Mouse (Mus musculus): ENCODE measurements around the gene Zfp846. TPM values are rescaled to one million over a fixed set of nuclear protein-coding genes. Genes with fewer than 3 reads are reported as not detected.

The Zfp846 gene
- polyA plus RNA-seq, 1 experiment from 2014 or later = 20.4 TPM

GRCm38 (mm10) chr9:20653859-20654258 is 72.8 kb downstream of the Zfp846 start:
- WGBS = 93% methylated on average over 3 of the region's 3 CpGs
- no peaks in the 10 kb centered on the region for H3K9me3 ChIP-seq (replicated peaks)
- no peak overlapping the region for H3K27ac ChIP-seq (replicated peaks)
- H3K4me1 ChIP-seq = peaks cover 26% of the 10 kb centered on the region
- no peaks in the 10 kb centered on the region for H3K27me3 ChIP-seq
- no peak overlapping the region for H3K4me2 ChIP-seq (replicated peaks)
- peaks cover 40% of the 10 kb centered on the region for H3K36me3 ChIP-seq
- no peak overlapping the region for H3K9ac ChIP-seq
- no peak for ATAC-seq (ENCODE audit: insufficient number of reproducible peaks, low FRiP score, low TSS enrichment, low read depth)
- no peak overlapping the region for H3K4me3 ChIP-seq (replicated peaks)

Other genes with a start within 250 kb of the Zfp846 start
- not detected in 2 replicates for gene Olfr18, start 245.2 kb upstream of the Zfp846 start, polyA plus RNA-seq (2015; fragmentation: Nextera tagmentation; extraction: Ambion mirVana)
- 33.8 and 35.2 TPM in 2 replicates for gene Zfp560, start 196.1 kb upstream of the Zfp846 start, polyA plus RNA-seq (2015; fragmentation: Nextera tagmentation; extraction: Ambion mirVana)
- 16.3 and 17.9 TPM in 2 replicates for gene Zfp26, start 121.1 kb upstream of the Zfp846 start, polyA plus RNA-seq (2015; fragmentation: Nextera tagmentation; extraction: Ambion mirVana)
- 20.8 and 21.1 TPM in 2 replicates for gene Zfp426, start 88.5 kb upstream of the Zfp846 start, polyA plus RNA-seq (2015; fragmentation: Nextera tagmentation; extraction: Ambion mirVana)
- gene Zfp266, start 59.9 kb upstream of the Zfp846 start, polyA plus RNA-seq (2015; fragmentation: Nextera tagmentation; extraction: Ambion mirVana) = 105 and 114 TPM in 2 replicates
- gene Ubl5, start 61.6 kb downstream of the Zfp846 start, polyA plus RNA-seq (2015; fragmentation: Nextera tagmentation; extraction: Ambion mirVana) = 396 and 416 TPM in 2 replicates
- gene Fbxl12, start 63.5 kb downstream of the Zfp846 start, polyA plus RNA-seq (2015; fragmentation: Nextera tagmentation; extraction: Ambion mirVana) = 18.7 and 19.8 TPM in 2 replicates
- 47.7 and 49.5 TPM in 2 replicates for gene Pin1, start 70.8 kb downstream of the Zfp846 start, polyA plus RNA-seq (2015; fragmentation: Nextera tagmentation; extraction: Ambion mirVana)
- gene Olfm2, start 165.1 kb downstream of the Zfp846 start, polyA plus RNA-seq (2015; fragmentation: Nextera tagmentation; extraction: Ambion mirVana) = 13.4 and 13.8 TPM in 2 replicates
- gene Col5a3, start 233.8 kb downstream of the Zfp846 start, polyA plus RNA-seq (2015; fragmentation: Nextera tagmentation; extraction: Ambion mirVana) = 5.9 and 6.8 TPM in 2 replicates
- gene Rdh8, start 237.2 kb downstream of the Zfp846 start, polyA plus RNA-seq (2015; fragmentation: Nextera tagmentation; extraction: Ambion mirVana) = not detected in 2 replicates

Measured in embryonic facial prominence, embryonic 15.5 days (tissue).